Mouse (Mus musculus) cerebellum, adult 2 months (tissue): ENCODE results near the gene Gli2.

ENCODE experiments used
- CTCF ChIP-seq: fragments of 200-500 bp; IDR thresholded peaks from 2 replicates; pipeline ENCODE4 v1.5.1; 2011; ENCODE audit warnings: low read depth, mild to moderate bottlenecking, control low read depth, low read length, moderate library complexity, borderline replicate concordance; ENCODE audit not compliant: insufficient read depth
- POLR2A ChIP-seq: fragments of 200-500 bp; IDR thresholded peaks from 2 replicates; pipeline ENCODE4 v1.6.1; 2011; ENCODE audit warnings: low read length, control low read depth, borderline replicate concordance; ENCODE audit not compliant: insufficient read depth

- TF ChIP-seq CTCF = no peak
- no peak for TF ChIP-seq POLR2A
These were observed 3.4 kb downstream of the Gli2 start for GRCm38 (mm10) chr1:119049812-119050615.
